Mouse (Mus musculus) embryonic fibroblast, embryonic 13.5 days (primary cell): Measurements from ENCODE around the gene 1190007I07Rik.

Experiments used
- CTCF ChIP-seq: IDR thresholded peaks from 2 replicates; pipeline ENCODE4 v1.5.1; 2011; ENCODE audit warnings: mild to moderate bottlenecking, control low read depth, low read length, moderate library complexity, borderline replicate concordance; ENCODE audit not compliant: insufficient read depth
- POLR2A ChIP-seq: IDR thresholded peaks from 2 replicates; pipeline ENCODE4 v1.6.1; 2011; ENCODE audit warnings: low read depth, mild to moderate bottlenecking, control low read depth, low read length, moderate library complexity

- TF ChIP-seq CTCF (no peak), POLR2A (no peak)
These were observed 31.6 kb upstream of the 1190007I07Rik start for GRCm38 (mm10) chr10:82654581-82654980.
